Mouse (Mus musculus) thymus, postnatal 4 days (tissue): Measurements from ENCODE around the gene Fbxl4.

Source experiments
- DNase-seq: peaks from one replicate; pipeline ENCODE4 v3.0.0; 2021

The Fbxl4 gene

GRCm38 (mm10) chr4:22477711-22478230, 120.4 kb downstream of the Fbxl4 start:
- DNase-seq: no peak

- DNase-seq: no peak
These were observed 121.4 kb downstream of the Fbxl4 start for GRCm38 (mm10) chr4:22478488-22479367.

GRCm38 (mm10) chr4:22479368-22480090, 122.2 kb downstream of the Fbxl4 start:
- no peak for DNase-seq

- DNase-seq: no peak
These were observed 122.9 kb downstream of the Fbxl4 start for GRCm38 (mm10) chr4:22480091-22480857.

- no peak for DNase-seq
These were observed 123.5 kb downstream of the Fbxl4 start for GRCm38 (mm10) chr4:22480858-22481205.

- DNase-seq: no peak
These were observed 124.8 kb downstream of the Fbxl4 start for GRCm38 (mm10) chr4:22482118-22482517.

- DNase-seq: no peak
These were observed 125.5 kb downstream of the Fbxl4 start for GRCm38 (mm10) chr4:22482756-22483280.

GRCm38 (mm10) chr4:22483548-22483947, 126.2 kb downstream of the Fbxl4 start:
- no peak for DNase-seq
